Mouse (Mus musculus): Measurements from ENCODE around the gene Sh3pxd2a. TPM values are rescaled to one million over a fixed set of nuclear protein-coding genes. Genes with fewer than 3 reads are reported as not detected.

Sh3pxd2a gene
- polyA plus RNA-seq, 1 experiment from 2014 or later = 4.1 TPM

DNA sequence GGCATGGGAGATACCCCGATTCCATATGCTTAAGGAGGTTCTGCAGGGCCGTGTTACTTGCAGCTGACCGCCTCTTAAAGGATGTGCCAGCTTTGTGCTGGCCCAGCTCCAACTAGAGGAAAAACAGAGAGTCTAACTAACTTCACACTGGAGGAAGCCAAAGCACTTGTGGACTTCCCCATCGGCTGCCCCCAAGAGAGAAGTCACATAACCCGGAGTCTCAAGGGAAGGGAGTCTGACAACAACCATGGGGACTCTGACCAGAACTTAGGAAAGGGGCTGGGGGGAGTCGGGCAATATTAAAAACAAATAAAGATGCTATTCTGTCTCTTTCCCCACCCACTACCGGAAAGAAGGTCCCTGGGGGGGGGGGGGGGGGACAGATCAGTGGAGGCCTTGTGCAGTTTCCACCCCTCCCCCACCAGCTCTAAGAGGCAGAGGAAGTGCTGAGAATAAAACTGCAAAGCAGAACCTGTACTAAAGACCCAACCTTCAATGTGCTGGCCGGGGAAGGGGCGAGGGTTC, 17.3 kb downstream of the Sh3pxd2a start:
- Histone ChIP-seq H3K4me3 (ENCODE audit: low read depth, low read length) (no peak overlapping the region), H3K4me1 (ENCODE audit: control insufficient read depth, insufficient read depth, low read length) (peaks cover 19% of the 10 kb centered on the region), H3K27me3 (ENCODE audit: control insufficient read depth, insufficient read depth, low read length) (no peaks in the 10 kb centered on the region), H3K9me3 (ENCODE audit: control insufficient read depth, low read length) (no peaks in the 10 kb centered on the region), H3K9ac (ENCODE audit: low read length) (no peak overlapping the region), H3K4me2 (no peak overlapping the region), H3K27ac (ENCODE audit: low read depth, low read length) (no peak overlapping the region), H3K36me3 (ENCODE audit: control insufficient read depth, insufficient read depth, low read length) (no peaks in the 10 kb centered on the region)
- 57% methylated on average over 9 of the region's 9 CpGs for WGBS
- ATAC-seq (ENCODE audit: low FRiP score) (no peak), DNase-seq (ENCODE audit: low spot score, missing footprints) (no peak)

DNA sequence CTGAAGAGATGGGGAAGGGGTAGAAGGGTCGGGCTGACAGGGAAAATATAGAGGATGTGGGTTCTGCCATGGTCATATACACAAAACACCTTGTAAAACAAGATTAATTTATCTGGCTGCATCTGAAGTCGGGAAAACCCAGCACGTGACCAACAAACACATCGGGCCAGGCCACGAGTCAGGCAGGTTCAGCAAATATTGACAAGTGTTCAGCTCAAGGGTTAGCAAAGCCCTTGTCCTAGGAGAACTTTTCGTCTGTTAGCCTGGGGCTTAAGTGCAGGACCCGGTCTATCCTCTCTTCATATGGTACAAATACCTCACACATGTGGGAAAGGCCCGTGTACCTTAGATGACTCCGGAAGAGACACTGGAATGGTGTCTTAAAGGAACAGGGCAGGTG, 18.1 kb downstream of the Sh3pxd2a start:
- H3K4me3 ChIP-seq (ENCODE audit: low read depth, low read length) = no peak overlapping the region
- 81% methylated on average over 9 of the region's 9 CpGs for WGBS
- no peak for ATAC-seq (ENCODE audit: low FRiP score)
- H3K4me1 ChIP-seq (ENCODE audit: control insufficient read depth, insufficient read depth, low read length) = peaks cover 19% of the 10 kb centered on the region
- H3K27me3 ChIP-seq (ENCODE audit: control insufficient read depth, insufficient read depth, low read length) = no peaks in the 10 kb centered on the region
- no peak overlapping the region for H3K9ac ChIP-seq (ENCODE audit: low read length)
- no peak for DNase-seq (ENCODE audit: low spot score, missing footprints)
- H3K27ac ChIP-seq (ENCODE audit: low read depth, low read length) = no peak overlapping the region
- no peak overlapping the region for H3K4me2 ChIP-seq
- no peaks in the 10 kb centered on the region for H3K9me3 ChIP-seq (ENCODE audit: control insufficient read depth, low read length)
- H3K36me3 ChIP-seq (ENCODE audit: control insufficient read depth, insufficient read depth, low read length) = no peaks in the 10 kb centered on the region

DNA sequence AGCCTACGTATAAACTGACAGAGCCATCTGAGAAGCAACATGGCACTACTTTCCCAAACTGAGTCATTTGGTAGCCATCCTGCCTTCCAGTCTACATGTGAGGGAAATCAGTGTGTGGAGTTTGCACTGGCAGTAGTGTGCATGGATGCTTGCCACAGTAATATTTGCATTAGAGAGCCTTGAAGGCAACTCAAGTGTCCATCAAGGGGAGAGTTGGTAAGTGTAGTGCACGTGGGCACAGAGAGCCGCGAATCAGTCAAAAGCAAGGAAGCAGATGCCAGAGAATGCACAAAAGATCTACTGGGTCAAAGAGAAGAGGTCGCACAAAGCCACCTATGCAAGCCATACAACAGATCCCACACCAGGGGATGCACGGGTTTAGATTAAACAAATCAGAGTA, 18.5 kb downstream of the Sh3pxd2a start:
- H3K9ac ChIP-seq (ENCODE audit: low read length) = no peak overlapping the region
- ATAC-seq (ENCODE audit: low FRiP score) (no peak), DNase-seq (ENCODE audit: low spot score, missing footprints) (no peak)
- H3K4me2 ChIP-seq = no peak overlapping the region
- H3K4me1 ChIP-seq (ENCODE audit: control insufficient read depth, insufficient read depth, low read length) = peaks cover 15% of the 10 kb centered on the region
- H3K27ac ChIP-seq (ENCODE audit: low read depth, low read length) = no peak overlapping the region
- 83% methylated on average over 6 of the region's 6 CpGs for WGBS
- no peaks in the 10 kb centered on the region for H3K27me3 ChIP-seq (ENCODE audit: control insufficient read depth, insufficient read depth, low read length)
- H3K36me3 ChIP-seq (ENCODE audit: control insufficient read depth, insufficient read depth, low read length) = no peaks in the 10 kb centered on the region
- H3K4me3 ChIP-seq (ENCODE audit: low read depth, low read length) = no peak overlapping the region
- H3K9me3 ChIP-seq (ENCODE audit: control insufficient read depth, low read length) = no peaks in the 10 kb centered on the region

DNA sequence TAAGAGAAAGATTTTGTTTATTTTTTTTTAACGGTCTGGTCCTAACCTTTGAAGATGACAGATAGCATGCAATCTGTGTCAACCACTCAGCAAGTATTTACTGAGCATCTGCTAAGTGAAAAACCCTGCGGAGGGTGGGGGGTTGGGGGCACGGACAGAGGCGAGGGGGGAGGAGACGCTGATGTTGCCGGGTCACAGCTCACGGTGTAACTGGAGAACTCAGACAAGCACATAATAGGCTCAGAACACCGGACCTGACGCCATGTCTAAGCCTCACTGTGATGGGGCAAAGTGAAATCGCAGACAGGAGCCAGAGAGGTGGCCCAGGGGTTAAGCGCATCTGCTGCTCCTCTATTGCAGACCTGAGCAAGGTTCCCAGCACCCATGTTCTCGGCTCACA, 19.7 kb downstream of the Sh3pxd2a start:
- Histone ChIP-seq H3K4me1 (ENCODE audit: control insufficient read depth, insufficient read depth, low read length) (peaks cover 10% of the 10 kb centered on the region), H3K4me3 (ENCODE audit: low read depth, low read length) (no peak overlapping the region), H3K9me3 (ENCODE audit: control insufficient read depth, low read length) (no peaks in the 10 kb centered on the region), H3K9ac (ENCODE audit: low read length) (no peak overlapping the region), H3K36me3 (ENCODE audit: control insufficient read depth, insufficient read depth, low read length) (no peaks in the 10 kb centered on the region), H3K27ac (ENCODE audit: low read depth, low read length) (no peak overlapping the region), H3K27me3 (ENCODE audit: control insufficient read depth, insufficient read depth, low read length) (no peaks in the 10 kb centered on the region), H3K4me2 (no peak overlapping the region)
- ATAC-seq (ENCODE audit: low FRiP score) (no peak), DNase-seq (ENCODE audit: low spot score, missing footprints) (no peak)
- WGBS = 45% methylated on average over 12 of the region's 12 CpGs

DNA sequence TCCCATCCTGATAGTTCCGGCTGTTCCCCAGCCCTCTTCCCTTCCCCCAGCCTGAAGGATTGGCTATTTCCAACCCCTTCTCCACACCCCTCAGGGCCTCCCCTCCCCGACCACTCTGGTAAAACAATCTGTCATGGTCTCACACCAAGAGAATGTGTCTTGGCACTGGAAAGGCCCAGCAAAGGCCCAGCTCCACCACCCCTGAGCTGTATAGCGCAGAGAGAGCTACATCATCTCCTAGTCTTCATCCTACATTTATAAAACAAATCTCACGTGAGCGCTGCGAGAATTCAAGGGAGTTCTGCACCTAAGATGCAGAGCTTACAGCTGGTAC, 21.9 kb downstream of the Sh3pxd2a start:
- WGBS = 87% methylated on average over 6 of the region's 6 CpGs
- Histone ChIP-seq H3K36me3 (ENCODE audit: control insufficient read depth, insufficient read depth, low read length) (no peaks in the 10 kb centered on the region), H3K9me3 (ENCODE audit: control insufficient read depth, low read length) (no peaks in the 10 kb centered on the region), H3K4me1 (ENCODE audit: control insufficient read depth, insufficient read depth, low read length) (peaks cover 10% of the 10 kb centered on the region), H3K27ac (ENCODE audit: low read depth, low read length) (no peak overlapping the region), H3K4me3 (ENCODE audit: low read depth, low read length) (no peak overlapping the region), H3K9ac (ENCODE audit: low read length) (no peak overlapping the region), H3K27me3 (ENCODE audit: control insufficient read depth, insufficient read depth, low read length) (no peaks in the 10 kb centered on the region), H3K4me2 (no peak overlapping the region)
- no peak for ATAC-seq (ENCODE audit: low FRiP score)
- DNase-seq (ENCODE audit: low spot score, missing footprints) = no peak

DNA sequence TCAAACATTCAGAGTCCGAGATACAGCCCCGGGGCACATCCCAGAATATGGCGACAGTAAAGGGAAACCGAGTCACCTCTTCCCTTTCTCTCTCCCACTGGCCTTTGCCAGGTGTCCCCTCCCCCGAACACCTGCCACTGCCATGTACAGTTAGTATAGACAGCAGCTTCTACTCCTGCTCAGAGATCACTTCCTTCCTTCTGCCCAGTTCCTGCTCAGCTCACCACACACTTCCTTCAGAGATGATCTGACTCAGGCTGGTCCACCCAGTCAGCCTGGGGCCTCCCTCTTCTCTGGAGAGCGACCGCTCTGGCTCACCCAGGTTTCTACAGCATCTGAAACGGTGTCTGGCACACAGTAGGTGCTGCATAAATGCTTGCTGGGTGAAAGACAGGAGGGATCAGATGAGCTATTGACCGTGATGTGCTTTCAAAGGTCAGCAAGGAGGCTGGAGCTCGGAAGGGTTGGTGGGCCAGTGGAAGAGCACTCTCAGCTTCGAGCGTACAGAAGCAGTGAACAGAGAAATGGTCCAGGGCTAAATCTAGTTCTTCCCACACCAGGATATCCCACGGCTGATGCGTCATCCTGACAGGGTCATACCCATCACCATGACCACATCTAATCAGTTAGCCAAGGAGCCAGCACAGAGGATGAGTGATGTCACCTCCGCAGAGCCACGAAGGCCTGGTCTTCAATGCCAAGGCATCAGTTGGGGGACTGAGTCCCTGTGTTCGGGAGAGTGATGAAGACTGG, 22.5 kb downstream of the Sh3pxd2a start:
- Histone ChIP-seq H3K4me3 (ENCODE audit: low read depth, low read length) (no peak overlapping the region), H3K9ac (ENCODE audit: low read length) (no peak overlapping the region), H3K27ac (ENCODE audit: low read depth, low read length) (no peak overlapping the region), H3K9me3 (ENCODE audit: control insufficient read depth, low read length) (no peaks in the 10 kb centered on the region), H3K4me2 (no peak overlapping the region), H3K27me3 (ENCODE audit: control insufficient read depth, insufficient read depth, low read length) (no peaks in the 10 kb centered on the region), H3K36me3 (ENCODE audit: control insufficient read depth, insufficient read depth, low read length) (no peaks in the 10 kb centered on the region), H3K4me1 (ENCODE audit: control insufficient read depth, insufficient read depth, low read length) (peaks cover 7% of the 10 kb centered on the region)
- ATAC-seq (ENCODE audit: low FRiP score) (no peak), DNase-seq (ENCODE audit: low spot score, missing footprints) (no peak)
- 90% methylated on average over 17 of the region's 17 CpGs for WGBS

DNA sequence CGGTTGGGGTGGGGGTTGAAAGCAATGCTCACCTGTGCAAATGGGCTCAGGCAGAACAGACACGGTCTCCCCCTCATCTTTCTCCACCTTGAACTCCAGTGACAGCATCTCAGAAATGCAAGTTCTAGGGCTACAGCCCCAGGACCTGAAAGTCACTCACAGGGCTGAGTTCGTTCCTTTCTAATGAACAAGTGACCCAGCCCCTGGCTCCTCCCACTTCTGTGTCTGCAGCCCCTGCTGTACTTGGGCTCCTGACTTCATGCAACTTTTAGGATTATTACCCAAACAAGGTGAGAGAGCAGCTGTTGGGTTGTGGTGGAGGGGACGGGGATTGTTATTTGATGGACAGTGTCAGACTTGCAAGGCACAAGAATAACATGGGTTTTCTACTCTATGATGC, 23.2 kb downstream of the Sh3pxd2a start:
- Histone ChIP-seq H3K4me3 (ENCODE audit: low read depth, low read length) (no peak overlapping the region), H3K27me3 (ENCODE audit: control insufficient read depth, insufficient read depth, low read length) (no peaks in the 10 kb centered on the region), H3K36me3 (ENCODE audit: control insufficient read depth, insufficient read depth, low read length) (no peaks in the 10 kb centered on the region), H3K27ac (ENCODE audit: low read depth, low read length) (no peak overlapping the region), H3K9me3 (ENCODE audit: control insufficient read depth, low read length) (no peaks in the 10 kb centered on the region), H3K9ac (ENCODE audit: low read length) (no peak overlapping the region), H3K4me2 (no peak overlapping the region), H3K4me1 (ENCODE audit: control insufficient read depth, insufficient read depth, low read length) (peaks cover 4% of the 10 kb centered on the region)
- DNase-seq (ENCODE audit: low spot score, missing footprints) = no peak
- ATAC-seq (ENCODE audit: low FRiP score) = no peak
- WGBS = 87% methylated on average over 4 of the region's 4 CpGs

DNA sequence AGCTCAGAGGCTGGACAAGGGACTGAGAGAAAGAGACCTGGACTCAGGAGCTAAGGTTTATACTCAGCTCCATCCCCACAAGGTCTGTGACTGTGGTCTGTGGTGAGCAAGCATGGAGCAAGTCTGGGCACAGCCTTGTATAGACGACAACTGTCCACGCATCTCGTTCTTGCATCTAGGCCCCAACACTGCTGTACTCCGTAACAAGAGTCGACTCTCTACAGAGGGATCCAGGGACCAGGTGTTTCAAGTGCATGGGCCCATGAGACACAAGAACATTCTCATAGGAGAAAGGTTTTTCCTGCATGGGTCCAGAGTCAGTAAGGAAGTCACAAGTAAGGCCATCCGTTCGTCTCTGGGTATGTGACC, 23.8 kb downstream of the Sh3pxd2a start:
- WGBS = 96% methylated on average over 7 of the region's 7 CpGs
- no peak overlapping the region for H3K4me3 ChIP-seq (ENCODE audit: low read depth, low read length)
- DNase-seq (ENCODE audit: low spot score, missing footprints) = no peak
- H3K4me1 ChIP-seq (ENCODE audit: control insufficient read depth, insufficient read depth, low read length) = peaks cover 4% of the 10 kb centered on the region
- H3K36me3 ChIP-seq (ENCODE audit: control insufficient read depth, insufficient read depth, low read length) = no peaks in the 10 kb centered on the region
- no peaks in the 10 kb centered on the region for H3K9me3 ChIP-seq (ENCODE audit: control insufficient read depth, low read length)
- H3K27me3 ChIP-seq (ENCODE audit: control insufficient read depth, insufficient read depth, low read length) = no peaks in the 10 kb centered on the region
- ATAC-seq (ENCODE audit: low FRiP score) = no peak
- no peak overlapping the region for H3K27ac ChIP-seq (ENCODE audit: low read depth, low read length)
- H3K4me2 ChIP-seq = no peak overlapping the region
- H3K9ac ChIP-seq (ENCODE audit: low read length) = no peak overlapping the region

DNA sequence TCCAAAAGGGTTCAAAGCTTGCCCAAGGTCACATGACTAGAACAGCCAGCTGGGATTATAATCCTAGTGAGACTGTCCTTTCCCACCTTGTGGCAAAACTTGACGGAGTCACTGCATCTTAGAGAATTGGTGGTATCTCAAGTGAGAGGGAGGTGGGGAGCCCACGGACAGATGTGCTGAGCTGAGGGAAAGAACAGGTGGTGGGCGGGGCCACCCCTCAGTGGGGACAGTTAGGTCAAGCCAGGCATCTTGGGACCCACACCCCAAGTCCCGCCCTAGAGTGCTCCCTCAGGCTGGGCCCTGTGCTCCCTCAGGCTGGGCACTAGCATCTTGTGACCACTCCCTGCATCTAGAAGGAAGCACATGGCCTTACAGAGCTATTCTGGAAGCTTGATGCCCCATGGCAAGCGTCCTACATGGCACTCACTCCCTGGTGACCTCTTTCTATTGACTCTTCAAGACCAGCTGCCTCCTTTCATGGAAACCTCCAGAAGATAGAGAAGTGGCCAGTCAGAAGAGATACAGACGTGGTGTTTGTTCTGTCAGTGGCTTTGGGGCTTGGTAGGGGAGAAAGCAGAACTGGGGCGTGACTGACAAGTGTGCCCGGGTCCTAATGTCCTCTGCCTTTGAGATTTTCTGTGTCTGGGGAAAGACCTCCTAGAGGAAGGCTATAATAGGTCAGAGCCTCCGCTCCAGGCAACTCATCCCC, 24.3 kb downstream of the Sh3pxd2a start:
- no peaks in the 10 kb centered on the region for H3K36me3 ChIP-seq (ENCODE audit: control insufficient read depth, insufficient read depth, low read length)
- ATAC-seq (ENCODE audit: low FRiP score) = no peak
- no peak overlapping the region for H3K4me2 ChIP-seq
- no peak overlapping the region for H3K9ac ChIP-seq (ENCODE audit: low read length)
- H3K27me3 ChIP-seq (ENCODE audit: control insufficient read depth, insufficient read depth, low read length) = no peaks in the 10 kb centered on the region
- WGBS = 84% methylated on average over 9 of the region's 9 CpGs
- no peak for DNase-seq (ENCODE audit: low spot score, missing footprints)
- peaks cover 4% of the 10 kb centered on the region for H3K4me1 ChIP-seq (ENCODE audit: control insufficient read depth, insufficient read depth, low read length)
- no peak overlapping the region for H3K4me3 ChIP-seq (ENCODE audit: low read depth, low read length)
- H3K9me3 ChIP-seq (ENCODE audit: control insufficient read depth, low read length) = no peaks in the 10 kb centered on the region
- H3K27ac ChIP-seq (ENCODE audit: low read depth, low read length) = no peak overlapping the region
